Mouse (Mus musculus): ENCODE measurements at regions not wholly inside any gene's neighbourhood (a gene's known extent, or its start where the extent isn't known, plus 50 kb on each side); places are given as distances from the start of the nearest gene placed in this dataset.

DNA sequence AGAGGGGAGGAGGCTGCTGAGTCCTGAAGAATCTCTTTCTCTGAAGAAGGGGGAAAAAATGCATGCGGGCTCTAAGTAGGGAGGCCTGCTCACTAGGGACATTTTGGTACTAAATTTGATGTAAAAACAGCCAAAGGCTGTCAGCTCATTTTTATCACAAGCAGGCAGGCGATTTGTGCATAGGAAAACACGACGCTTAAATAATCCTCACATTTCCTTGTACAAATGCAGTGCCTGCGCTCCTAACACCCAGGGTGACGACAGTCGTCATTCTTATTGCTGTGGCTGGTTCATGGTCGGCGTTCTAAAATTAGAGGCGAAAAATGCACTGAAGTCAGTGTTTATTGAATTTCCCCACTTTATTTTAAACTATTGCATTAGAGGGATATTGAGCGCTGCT, 650.6 kb downstream of the Pdcd6ip start:
- DNase-seq, result no peak

DNA sequence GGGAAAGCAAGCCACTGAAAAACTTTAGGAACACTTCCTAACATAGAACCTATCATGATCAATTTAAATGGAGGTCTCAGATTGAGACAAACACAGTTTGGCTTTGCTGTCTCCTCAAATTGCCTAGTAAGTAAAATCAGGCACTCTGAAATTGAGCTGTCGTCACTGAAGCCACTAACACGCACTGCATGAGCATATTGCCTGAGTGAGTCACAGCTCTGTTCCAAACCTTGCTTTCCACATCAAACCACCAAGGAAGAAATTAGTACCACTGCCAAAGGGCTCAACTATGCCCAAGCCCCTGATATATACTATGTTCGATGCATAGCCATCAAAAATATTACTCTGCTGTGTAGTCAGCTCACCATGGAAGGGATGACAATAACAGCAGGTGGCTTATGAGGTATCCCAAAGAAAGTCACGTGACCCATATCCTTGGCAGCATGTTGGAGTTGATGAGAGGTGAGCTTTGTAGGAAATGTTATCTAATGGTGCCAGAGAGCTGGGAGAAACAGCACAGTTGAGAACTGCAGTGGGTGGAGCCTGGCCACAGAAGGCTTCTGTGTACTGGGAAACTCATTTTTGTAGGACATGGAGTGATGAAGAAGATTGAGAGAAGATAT, 663.4 kb downstream of the Pdcd6ip start:
- DNase-seq, result no peak

GRCm38 (mm10) chr9:113040885-113041284, 667.2 kb downstream of the Pdcd6ip start:
- no peak for DNase-seq

GRCm38 (mm10) chr9:113033996-113034395, 674.1 kb downstream of the Pdcd6ip start:
- DNase-seq, result no peak

DNA sequence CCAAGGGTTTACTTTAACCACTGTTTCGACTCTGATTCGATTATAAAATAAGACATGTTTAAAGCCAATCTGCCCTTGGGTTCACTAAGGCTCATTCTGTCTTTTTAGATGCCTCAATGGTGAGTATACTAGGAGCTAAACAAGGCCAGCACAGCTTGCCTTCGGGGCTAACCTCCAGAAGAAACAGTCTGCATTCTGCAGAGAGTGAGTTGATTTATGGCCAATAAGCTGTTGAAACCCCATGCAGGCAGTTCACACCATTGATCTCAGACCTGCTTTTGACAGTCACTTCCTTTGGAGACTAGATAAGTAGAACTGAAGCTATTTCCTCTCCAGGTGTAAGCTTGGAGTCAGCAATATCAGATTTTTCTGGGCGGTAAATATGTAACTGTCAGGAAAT, 679.0 kb downstream of the Pdcd6ip start:
- no peak for DNase-seq

GRCm38 (mm10) chr9:113026904-113027193, 681.2 kb downstream of the Pdcd6ip start:
- DNase-seq, result no peak

GRCm38 (mm10) chr9:113026096-113026903, 681.8 kb downstream of the Pdcd6ip start:
- no peak for DNase-seq

DNA sequence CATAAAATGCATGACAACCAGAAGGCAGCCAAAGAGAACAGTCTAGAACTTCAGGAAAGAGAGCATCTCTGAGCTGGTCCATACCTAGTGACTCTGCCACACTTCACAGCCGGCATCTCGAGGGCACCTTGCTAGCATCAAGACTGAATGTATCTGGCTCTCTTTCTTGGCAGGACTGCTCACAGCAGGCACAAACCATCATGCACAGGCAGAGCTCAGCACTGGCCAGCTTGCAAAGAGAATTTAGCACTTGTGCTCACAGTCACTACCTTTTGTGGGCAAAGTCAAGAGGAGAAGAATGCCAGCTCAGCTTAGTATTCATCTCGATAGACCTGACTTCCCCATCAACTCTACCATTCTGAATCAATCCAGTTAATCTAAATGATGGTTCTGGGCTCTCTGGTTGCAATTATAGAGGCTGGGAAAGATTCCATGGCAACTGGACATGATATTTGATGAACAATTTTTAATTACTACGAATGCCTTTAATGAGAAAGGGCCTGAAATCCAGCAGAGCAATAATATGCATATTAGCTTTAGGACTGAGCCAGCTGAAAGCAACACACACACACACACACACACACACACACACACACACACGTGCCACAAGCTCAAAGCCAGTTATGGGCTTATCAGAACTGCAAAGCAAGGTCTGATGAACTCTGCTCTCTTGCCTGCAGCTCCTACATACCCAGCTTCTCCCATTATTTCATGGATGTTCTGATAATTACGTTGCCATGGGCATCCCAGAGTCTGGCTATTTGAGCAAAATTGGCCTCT, 686.0 kb downstream of the Pdcd6ip start:
- no peak for DNase-seq

DNA sequence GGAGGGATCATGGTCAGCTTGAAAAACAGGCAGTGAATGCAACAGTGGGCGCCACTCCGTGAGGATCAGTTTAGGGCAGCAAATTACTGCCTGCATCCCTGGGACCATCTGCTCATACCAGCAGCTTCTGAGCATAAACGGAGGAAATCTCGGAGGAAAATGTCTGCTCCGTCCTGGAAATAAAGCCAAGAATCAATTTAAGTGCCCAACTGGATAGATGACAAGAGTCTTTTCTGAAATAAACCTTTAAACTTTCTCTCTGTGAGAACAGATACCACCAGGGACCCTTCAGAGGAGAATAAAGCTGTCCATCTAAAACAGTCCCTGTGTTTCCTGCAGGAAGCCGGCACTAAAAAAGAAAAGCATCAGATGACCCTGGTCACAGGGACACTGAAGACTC, 688.5 kb downstream of the Pdcd6ip start:
- DNase-seq, result no peak

DNA sequence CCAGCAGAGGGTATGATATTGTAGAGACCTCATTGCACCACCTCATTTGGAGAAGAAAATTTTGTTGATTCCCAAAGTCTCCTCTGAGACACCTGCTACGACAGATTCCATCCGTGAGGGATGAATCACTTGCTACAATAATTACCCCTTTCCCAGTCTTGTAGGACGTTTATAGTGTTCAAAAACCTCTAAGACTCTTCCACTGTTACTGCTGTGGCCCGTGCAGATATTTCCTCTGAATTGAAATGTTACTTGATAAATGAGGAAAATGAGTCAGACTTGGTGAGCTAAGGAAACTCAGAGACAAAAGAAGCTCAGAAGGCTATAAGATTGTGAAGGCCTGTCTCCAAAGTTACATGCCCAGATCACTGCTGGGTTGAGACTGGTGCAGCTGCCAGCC, 700.0 kb downstream of the Pdcd6ip start:
- no peak for DNase-seq

- no peak for DNase-seq
Observed at GRCm38 (mm10) chr9:112996204-112996603, 711.9 kb downstream of the Pdcd6ip start.

DNA sequence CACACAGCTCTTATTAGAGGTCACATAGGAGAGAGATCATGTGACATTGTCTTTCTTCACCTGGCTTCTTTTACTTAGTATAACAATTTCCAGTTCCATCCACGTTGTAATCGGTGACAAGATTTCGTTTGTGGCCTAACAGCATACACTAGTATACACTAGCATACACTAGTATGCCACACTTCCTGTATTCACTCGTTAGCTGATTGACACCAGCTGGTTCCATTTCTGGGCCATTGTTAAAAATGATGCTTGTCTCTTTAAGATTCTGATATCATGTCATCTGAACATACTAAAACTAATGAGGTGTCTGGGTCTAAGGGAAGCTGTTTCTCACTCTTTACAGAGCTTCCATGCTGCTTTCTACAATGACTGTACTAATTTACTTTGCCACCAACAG, 713.3 kb downstream of the Pdcd6ip start:
- DNase-seq, result no peak

DNA sequence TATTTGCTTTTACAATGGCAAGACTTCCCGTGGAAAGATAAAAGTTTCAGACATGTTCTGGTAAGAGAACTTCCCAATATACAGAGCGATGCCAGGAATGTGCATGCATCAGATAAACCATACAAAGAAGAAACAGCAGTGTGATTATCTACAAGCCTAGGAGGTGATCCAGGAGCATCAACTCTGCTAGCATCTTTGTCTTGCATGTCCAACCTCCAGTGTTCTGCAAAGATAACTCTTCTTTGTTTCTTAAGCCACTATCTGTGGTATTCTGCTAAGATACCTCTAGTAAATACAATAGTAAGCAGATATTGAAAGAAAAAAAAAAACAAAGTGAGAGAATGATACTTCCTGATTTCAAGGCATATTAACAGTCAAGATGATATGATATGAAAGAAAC, 714.4 kb downstream of the Pdcd6ip start:
- no peak for DNase-seq

GRCm38 (mm10) chr9:112992937-112993336, 715.1 kb downstream of the Pdcd6ip start:
- DNase-seq, result no peak

GRCm38 (mm10) chr9:112983353-112983752, 724.7 kb downstream of the Pdcd6ip start:
- no peak for DNase-seq

DNA sequence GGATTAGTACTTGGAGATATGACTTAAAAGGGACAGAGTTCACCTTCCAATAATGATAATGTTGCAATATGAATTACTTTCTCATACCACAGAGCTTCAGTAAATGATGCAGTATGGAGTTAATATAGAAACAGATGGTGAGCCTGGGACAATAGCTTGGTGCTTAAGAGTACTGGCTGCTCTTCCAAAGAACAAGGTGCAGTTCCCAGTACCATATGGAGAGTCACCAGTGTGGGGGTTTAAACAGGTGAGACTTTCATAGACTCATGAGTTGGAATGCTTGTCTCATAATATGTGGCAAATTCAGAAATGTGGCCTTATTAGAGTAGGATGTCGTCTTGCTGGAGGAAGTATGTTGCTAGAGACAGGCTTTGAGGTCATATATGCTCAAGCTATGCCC, 715.8 kb upstream of the Arpp21 start:
- no peak for DNase-seq

GRCm38 (mm10) chr9:112950056-112950455, 714.3 kb upstream of the Arpp21 start:
- no peak for DNase-seq

DNA sequence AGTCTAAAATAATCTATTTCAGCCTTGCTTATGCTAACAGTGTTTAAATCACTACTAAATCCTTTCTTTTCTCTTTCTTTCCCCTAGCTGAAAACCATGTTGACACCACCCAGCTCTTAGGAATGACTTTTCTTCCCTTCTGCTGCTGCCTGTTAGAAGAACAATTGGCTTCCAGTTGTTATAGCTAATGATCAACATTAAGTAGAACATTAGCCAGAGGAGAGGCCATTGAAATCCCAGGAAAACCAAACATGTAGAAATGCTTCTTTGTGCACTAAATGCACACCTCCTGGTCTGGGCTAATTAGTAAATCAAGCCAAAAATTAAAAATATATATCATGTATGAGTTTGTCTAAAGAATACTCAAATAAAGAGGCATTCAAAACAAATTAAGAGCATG, 703.0 kb upstream of the Arpp21 start:
- no peak for DNase-seq

DNA sequence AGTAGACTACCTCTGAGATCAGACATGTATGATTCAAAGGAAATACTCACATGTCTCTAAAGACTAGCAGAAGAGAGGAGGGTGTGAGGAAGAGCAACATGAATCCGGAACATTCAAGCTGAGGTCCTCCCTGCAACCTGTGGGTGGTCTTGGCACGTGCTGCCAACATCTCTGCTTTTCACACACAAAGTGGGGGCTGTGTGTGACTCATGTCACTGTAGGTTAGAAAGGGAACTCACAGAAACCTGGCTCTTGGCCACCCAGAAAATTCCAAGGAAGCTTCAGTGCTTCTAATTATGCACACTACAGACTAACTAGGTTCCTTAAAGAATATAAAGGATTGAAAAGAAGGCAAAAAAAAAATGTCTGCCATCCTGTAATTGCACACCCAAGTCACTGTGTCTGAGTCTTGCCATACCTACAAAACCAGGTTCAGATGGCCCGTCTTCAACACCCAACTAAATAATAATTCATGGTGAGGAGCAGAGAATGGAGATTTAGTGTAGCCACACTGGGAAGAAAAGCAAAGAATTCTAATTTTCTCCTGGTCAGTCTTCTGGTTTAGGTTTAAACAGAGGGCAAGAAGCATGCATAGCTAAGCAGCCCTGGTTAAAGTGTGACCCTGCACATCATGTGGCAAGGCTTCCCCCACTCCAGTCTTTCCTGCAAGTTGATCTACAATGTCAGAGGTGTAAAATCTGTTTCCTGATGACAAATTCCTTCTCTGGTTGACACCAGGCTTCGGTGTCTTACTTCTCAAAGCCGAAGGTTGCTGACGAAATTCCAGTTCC, 673.8 kb upstream of the Arpp21 start:
- no peak for DNase-seq

GRCm38 (mm10) chr9:112905955-112906354, 670.2 kb upstream of the Arpp21 start:
- no peak for DNase-seq

DNA sequence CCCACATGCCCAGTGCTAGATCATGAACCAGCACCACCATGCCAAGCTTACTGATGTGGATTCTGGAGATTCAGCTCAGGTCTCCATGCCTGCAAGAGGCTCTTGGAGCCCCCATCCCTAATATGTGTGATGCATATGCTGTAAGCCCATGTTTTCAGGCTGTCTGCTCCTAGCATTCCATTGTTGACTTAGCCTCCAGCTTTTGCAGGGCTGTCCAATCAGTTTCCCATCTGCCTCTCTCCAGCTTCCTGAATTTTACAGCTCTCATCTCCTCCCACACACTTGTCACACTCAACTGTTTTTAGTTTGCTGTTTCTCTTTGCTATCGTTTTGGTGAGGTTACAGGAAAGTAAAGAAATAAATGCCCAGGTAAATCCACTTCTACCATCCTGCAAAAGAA, 629.2 kb upstream of the Arpp21 start:
- DNase-seq, result no peak

DNA sequence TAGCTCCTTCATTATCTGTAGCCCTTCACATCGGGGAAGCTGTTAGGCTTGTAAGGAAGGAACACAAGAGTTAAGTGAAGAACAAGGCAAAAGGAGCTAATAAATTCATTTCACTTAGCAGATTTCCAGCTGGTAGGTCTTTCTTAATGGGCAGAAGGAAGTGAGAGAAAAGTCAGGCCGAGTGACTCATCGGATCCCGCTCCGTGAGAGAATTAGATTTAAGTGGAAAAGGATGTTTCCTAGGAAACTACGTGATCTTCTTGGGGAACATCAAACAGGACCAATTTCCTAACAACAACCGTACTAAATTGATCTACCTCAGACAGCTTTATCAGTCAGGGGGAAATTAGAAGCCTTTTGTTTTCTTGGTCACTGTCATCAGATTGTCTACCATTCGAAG, 625.4 kb upstream of the Arpp21 start:
- no peak for DNase-seq

GRCm38 (mm10) chr9:112860307-112860893, 624.7 kb upstream of the Arpp21 start:
- DNase-seq, result no peak
